Mouse (Mus musculus): ENCODE measurements around the gene Med12. TPM values are rescaled to one million over a fixed set of nuclear protein-coding genes. Genes with fewer than 3 reads are reported as not detected.
A peak's percentile ranks its signal among the peaks of the same experiment; 100 is the strongest.

The Med12 gene
- 44.2 and 50.6 TPM in 2 replicates for polyA plus RNA-seq (2014; fragmentation: Nextera tagmentation; extraction: Ambion mirVana)

DNA sequence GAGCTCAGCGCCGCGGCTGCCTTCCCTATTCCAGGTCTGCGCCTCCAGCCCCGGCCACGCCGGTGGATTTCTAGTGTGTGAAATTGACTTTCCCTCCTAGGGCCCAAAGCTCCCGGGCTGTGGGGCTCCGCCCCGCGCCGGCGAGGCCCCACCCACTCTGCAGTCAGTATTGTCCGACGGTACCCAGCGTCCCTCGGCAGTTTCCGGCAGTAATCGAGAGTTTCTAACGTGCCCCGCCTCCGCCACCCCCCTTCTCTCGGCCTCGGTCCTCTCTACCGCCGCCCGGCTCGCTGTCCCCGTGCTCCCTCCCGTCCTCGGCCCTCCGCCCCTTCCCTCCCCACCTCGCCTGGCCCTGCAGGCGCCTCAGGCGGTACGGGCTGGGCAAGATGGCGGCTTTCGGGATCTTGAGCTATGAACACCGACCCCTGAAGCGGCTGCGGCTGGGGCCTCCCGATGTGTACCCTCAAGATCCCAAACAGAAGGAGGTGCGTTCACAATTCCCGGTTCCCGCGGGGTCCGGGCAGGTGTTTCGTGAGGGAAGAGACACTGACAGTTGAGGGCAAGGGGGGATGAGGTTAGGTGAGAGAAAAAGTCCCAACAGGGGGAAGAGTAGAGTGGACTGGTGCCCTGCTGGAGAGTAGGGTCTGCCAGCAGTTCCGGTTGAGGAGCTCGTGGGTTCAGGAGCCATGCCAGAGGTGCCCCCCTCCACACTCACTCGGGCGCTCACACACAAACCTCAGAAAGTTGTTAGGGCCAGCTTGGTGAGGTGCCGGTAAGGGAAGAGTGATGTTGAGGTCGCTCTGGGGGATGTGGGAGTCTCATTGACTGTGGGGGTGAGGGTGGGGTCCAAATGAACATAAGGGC is at the start of gene Med12:
TSS of gene Med12 (plus strand) at position 156 of the 864 bp plus-strand sequence.
- 10% methylated on average over 50 of the region's 54 CpGs for WGBS
- Histone ChIP-seq H3K4me1 (ENCODE audit: insufficient read depth) (no peaks in the 10 kb centered on the region), H3K27me3 (ENCODE audit: insufficient read depth, low read length) (no peaks in the 10 kb centered on the region), H3K27ac (ENCODE audit: low read depth) (peak within 1 kb of the TSS; percentile 67; the same call in 1 of the 2 replicates), H3K4me3 (ENCODE audit: low read depth, low read length) (peak within 1 kb of the TSS; percentile 56), H3K4me2 (peak within 1 kb of the TSS; percentile 62), H3K36me3 (ENCODE audit: insufficient read depth) (peaks cover 29% of the 10 kb centered on the region), H3K9me3 (ENCODE audit: low read depth, low read length) (no peaks in the 10 kb centered on the region), H3K9ac (peak within 1 kb of the TSS; percentile 68)
- ATAC-seq (ENCODE audit: insufficient read depth) (peak; percentile 98), DNase-seq (peak; percentile 92)
- TF ChIP-seq CTCF (IDR thresholded peaks at IDR 0.05; ENCODE audit: low read depth), result no peak

DNA sequence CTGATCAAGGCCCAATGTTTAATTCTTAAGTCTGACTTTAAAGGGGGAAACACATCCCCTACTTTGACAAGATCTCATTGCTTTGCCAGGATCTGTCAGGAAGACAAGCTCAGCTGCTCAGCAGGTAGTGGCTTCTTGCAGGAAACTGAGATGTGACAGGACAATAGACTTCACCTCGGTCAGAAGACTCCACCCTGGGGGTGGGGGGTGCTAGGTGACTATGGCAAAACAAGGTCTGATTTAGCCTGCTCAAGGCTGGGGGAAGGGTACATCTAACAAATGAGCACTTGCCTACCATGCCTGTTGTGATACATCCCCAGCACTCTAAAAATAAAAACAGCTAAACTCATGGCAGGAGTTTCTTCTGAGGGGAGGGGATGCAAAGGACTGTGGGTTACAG is 28.8 kb upstream of the Med12 start:
- TF ChIP-seq CTCF (IDR thresholded peaks at IDR 0.05; ENCODE audit: low read depth), result no peak
- H3K4me2 ChIP-seq, result no peak overlapping the region
- WGBS, result 20% methylated on average over 1 of the region's 1 CpGs
- no peaks in the 10 kb centered on the region for H3K36me3 ChIP-seq (ENCODE audit: insufficient read depth)
- H3K4me3 ChIP-seq (ENCODE audit: low read depth, low read length), result no peak overlapping the region
- no peaks in the 10 kb centered on the region for H3K27me3 ChIP-seq (ENCODE audit: insufficient read depth, low read length)
- no peak overlapping the region for H3K9ac ChIP-seq
- H3K27ac ChIP-seq (ENCODE audit: low read depth), result no peak overlapping the region
- ATAC-seq (ENCODE audit: insufficient read depth) (no peak), DNase-seq (no peak)
- no peaks in the 10 kb centered on the region for H3K9me3 ChIP-seq (ENCODE audit: low read depth, low read length)
- no peaks in the 10 kb centered on the region for H3K4me1 ChIP-seq (ENCODE audit: insufficient read depth)

DNA sequence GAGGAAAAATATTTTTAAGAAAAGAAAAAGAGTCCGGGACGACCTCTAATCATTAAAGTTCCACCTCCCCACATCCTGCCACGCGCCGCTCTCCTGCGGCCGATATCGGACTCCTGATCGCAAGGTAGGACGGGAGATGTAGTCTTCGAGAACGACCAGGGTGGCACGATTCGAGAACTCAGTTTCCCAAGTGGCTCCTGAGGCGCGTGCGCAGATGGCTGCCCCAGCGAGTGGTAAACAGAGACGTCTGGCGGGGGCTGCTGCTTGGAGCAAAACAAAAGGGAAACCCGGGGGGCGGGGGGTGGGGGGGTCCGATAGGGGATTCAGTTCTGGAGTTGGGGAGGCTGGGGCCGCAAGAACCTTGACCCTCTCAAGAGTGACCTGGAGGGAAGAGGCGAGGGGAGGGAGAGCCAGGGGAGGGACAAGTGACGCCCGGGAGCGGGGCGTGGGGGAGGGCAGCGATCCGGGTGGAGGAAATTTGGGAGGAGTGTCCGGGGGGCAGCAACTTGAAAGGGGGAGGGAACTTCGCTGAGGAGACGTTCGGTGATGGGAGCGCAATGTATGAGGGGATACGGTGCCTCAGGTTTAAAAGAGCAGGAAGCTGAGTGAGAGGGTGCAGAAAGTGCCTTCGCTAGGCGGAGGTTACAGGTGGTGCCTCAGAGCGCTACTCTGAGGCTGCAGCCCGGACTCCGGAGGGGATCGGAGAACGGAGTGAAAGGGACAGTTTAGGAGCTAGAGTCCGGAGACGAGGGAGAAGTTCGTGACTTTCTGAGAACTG is 19.7 kb upstream of the Med12 start, which contains the start of gene Foxo4:
TSS of gene Foxo4 (plus strand) at position 577 of the 778 bp plus-strand sequence.
- Histone ChIP-seq H3K27me3 (ENCODE audit: insufficient read depth, low read length) (no peaks in the 10 kb centered on the region), H3K36me3 (ENCODE audit: insufficient read depth) (no peaks in the 10 kb centered on the region), H3K9ac (peak within 1 kb of the TSS; percentile 56), H3K4me3 (ENCODE audit: low read depth, low read length) (peak within 1 kb of the TSS; percentile 52), H3K4me2 (peak within 1 kb of the TSS; percentile 72), H3K4me1 (ENCODE audit: insufficient read depth) (no peaks in the 10 kb centered on the region), H3K9me3 (ENCODE audit: low read depth, low read length) (no peaks in the 10 kb centered on the region), H3K27ac (ENCODE audit: low read depth) (peak within 1 kb of the TSS; percentile 30; the same call in 1 of the 2 replicates)
- ATAC-seq (ENCODE audit: insufficient read depth) (peak; percentile 93), DNase-seq (peak; percentile 93)
- no peak for TF ChIP-seq CTCF (IDR thresholded peaks at IDR 0.05; ENCODE audit: low read depth)
- WGBS, result 14% methylated on average over 46 of the region's 47 CpGs

DNA sequence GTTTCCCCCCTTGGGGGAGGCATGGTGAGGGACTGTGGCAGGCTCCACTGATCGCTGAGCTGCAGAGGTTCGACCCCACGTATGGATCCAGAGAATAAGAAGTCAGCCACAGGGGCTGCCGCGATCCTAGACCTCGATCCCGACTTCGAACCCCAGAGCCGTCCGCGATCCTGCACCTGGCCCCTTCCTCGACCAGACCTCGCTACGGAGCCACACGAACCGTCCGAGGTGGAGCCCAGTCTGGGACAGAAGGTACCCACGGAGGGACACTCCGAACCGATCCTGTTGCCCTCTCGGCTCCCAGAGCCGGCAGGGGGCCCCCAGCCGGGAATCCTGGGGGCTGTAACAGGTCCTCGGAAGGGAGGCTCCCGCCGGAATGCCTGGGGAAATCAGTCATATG is 19.1 kb upstream of the Med12 start:
- TF ChIP-seq CTCF (IDR thresholded peaks at IDR 0.05; ENCODE audit: low read depth), result no peak
- Histone ChIP-seq H3K36me3 (ENCODE audit: insufficient read depth) (no peaks in the 10 kb centered on the region), H3K4me3 (ENCODE audit: low read depth, low read length) (peak overlapping the region; percentile 52), H3K9me3 (ENCODE audit: low read depth, low read length) (no peaks in the 10 kb centered on the region), H3K27ac (ENCODE audit: low read depth) (0 out of 2 replicates have a peak overlapping the region, but pooled peaks have one; percentile 30), H3K4me2 (peak overlapping the region; percentile 72), H3K4me1 (ENCODE audit: insufficient read depth) (no peaks in the 10 kb centered on the region), H3K9ac (peak overlapping the region; percentile 56), H3K27me3 (ENCODE audit: insufficient read depth, low read length) (no peaks in the 10 kb centered on the region)
- 13% methylated on average over 26 of the region's 26 CpGs for WGBS
- DNase-seq, result peak; percentile 18
- peak; percentile 38 for ATAC-seq (ENCODE audit: insufficient read depth)

DNA sequence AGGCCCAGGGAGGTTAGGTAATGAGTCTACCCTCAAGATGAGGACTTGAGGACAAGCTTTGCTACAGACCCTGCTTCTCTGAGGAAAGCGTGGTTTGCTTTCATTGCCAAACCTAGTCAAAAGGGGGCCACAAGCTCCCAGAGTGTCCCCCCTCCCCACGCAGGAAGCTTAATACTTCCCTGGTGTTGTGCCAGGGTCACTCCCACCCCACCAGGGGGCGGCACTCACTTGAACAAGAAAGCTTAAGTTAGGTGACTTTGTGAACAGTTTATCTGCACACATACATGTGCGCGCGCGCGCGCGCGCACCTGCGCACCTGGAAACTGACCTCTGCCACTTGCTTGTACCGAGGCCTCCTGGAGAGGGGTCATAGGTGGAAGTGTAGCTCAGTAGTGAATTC is 17.2 kb upstream of the Med12 start:
- WGBS, result 87% methylated on average over 13 of the region's 13 CpGs
- Histone ChIP-seq H3K4me3 (ENCODE audit: low read depth, low read length) (no peak overlapping the region), H3K27ac (ENCODE audit: low read depth) (no peak overlapping the region), H3K27me3 (ENCODE audit: insufficient read depth, low read length) (no peaks in the 10 kb centered on the region), H3K36me3 (ENCODE audit: insufficient read depth) (no peaks in the 10 kb centered on the region), H3K4me1 (ENCODE audit: insufficient read depth) (no peaks in the 10 kb centered on the region), H3K4me2 (peak overlapping the region; percentile 72), H3K9ac (no peak overlapping the region), H3K9me3 (ENCODE audit: low read depth, low read length) (no peaks in the 10 kb centered on the region)
- DNase-seq (peak; percentile 32), ATAC-seq (ENCODE audit: insufficient read depth) (no peak)
- peak; percentile 30; the same call in 1 of the 2 replicates for TF ChIP-seq CTCF (IDR thresholded peaks at IDR 0.05; ENCODE audit: low read depth)

DNA sequence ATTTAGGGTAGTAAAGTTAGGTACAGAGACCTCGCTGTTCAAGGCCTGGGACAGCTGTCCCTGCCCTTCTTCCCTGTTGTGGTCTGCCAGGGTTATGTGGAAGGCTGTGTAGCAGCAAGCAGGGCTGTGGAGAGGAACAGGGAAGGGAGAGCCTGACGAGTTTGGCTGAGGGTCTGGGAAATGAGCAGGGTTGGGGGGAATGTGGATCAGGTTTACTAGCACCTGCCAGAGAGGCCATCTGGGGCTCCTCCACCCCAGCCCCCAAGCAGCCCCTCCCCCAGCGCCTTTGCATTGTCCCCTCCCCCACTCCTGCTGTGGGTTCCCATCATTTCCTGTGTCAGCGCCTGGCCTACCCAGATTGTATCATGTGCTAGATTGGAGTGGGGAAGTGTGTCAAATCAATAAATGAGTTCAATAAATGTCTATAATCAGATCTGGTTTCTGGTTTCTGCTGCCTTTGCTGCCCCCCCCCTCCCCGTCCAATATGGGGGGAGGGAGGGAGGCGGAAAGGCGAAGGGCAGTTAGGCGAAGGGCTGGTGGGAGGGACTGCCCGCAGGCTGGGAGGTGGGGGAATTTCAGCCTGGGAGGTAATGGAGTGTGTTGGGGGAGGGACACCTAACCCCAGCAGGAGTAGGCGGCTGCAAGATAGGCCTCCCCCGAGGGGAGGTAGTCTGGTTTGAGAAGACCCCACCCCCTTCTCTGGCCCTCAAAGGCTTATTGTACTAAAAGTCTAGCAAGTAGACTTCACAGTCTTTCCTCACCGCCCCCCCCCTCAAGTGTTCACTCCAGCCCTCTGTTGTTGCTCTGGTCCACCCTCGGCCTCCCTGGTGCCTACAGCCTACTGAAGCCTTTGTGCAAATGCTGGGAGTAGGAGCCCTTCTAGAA is 13.1 kb upstream of the Med12 start:
- 19% methylated on average over 10 of the region's 13 CpGs for WGBS
- Histone ChIP-seq H3K4me2 (peak overlapping the region; percentile 15; the same call in 1 of the 2 replicates), H3K4me3 (ENCODE audit: low read depth, low read length) (no peak overlapping the region), H3K27me3 (ENCODE audit: insufficient read depth, low read length) (no peaks in the 10 kb centered on the region), H3K36me3 (ENCODE audit: insufficient read depth) (no peaks in the 10 kb centered on the region), H3K9ac (0 out of 2 replicates have a peak overlapping the region, but pooled peaks have one; percentile 5), H3K9me3 (ENCODE audit: low read depth, low read length) (no peaks in the 10 kb centered on the region), H3K4me1 (ENCODE audit: insufficient read depth) (no peaks in the 10 kb centered on the region), H3K27ac (ENCODE audit: low read depth) (peak overlapping the region; percentile 77)
- no peak for TF ChIP-seq CTCF (IDR thresholded peaks at IDR 0.05; ENCODE audit: low read depth)
- peak; percentile 70 for DNase-seq
- ATAC-seq (ENCODE audit: insufficient read depth), result peak; percentile 81
